Mouse (Mus musculus) midbrain, embryonic 12.5 days (tissue): ENCODE measurements at regions not wholly inside any gene's neighbourhood (a gene's known extent, or its start where the extent isn't known, plus 50 kb on each side); places are given as distances from the start of the nearest gene placed in this dataset.
A peak's percentile ranks its signal among the peaks of the same experiment; 100 is the strongest.

Experiments used
- ATAC-seq: fragments of 200-750 bp; cut with Nextera tagmentation; 2 replicates; pipeline ENCODE4 v1.8.0; 2017; ENCODE audit warnings: low read depth, moderate TSS enrichment, moderate library complexity; ENCODE audit not compliant: low FRiP score
- H3K27ac ChIP-seq: fragments of 300-500 bp; sonication (generic); replicated peaks from 2 replicates; pipeline ENCODE4 v1.5.1; 2016; ENCODE audit warnings: mild to moderate bottlenecking
- H3K27me3 ChIP-seq: fragments of 300-500 bp; sonication (generic); 2 replicates; pipeline ENCODE4 v1.6.1; 2016; ENCODE audit warnings: mild to moderate bottlenecking
- H3K36me3 ChIP-seq: fragments of 300-500 bp; sonication (generic); 2 replicates; pipeline ENCODE4 v1.6.1; 2016
- H3K4me1 ChIP-seq: fragments of 300-500 bp; sonication (generic); 2 replicates; pipeline ENCODE4 v1.6.1; 2016
- H3K4me2 ChIP-seq: fragments of 300-500 bp; sonication (generic); replicated peaks from 2 replicates; pipeline ENCODE4 v1.6.1; 2016; ENCODE audit warnings: mild to moderate bottlenecking, moderate library complexity
- H3K4me3 ChIP-seq: fragments of 300-500 bp; sonication (generic); 2 replicates; pipeline ENCODE4 v1.5.1; 2016; ENCODE audit warnings: mild to moderate bottlenecking
- H3K9ac ChIP-seq: fragments of 300-500 bp; sonication (generic); replicated peaks from 2 replicates; pipeline ENCODE4 v1.6.1; 2016; ENCODE audit warnings: mild to moderate bottlenecking, moderate library complexity
- H3K9me3 ChIP-seq: fragments of 300-500 bp; sonication (generic); 2 replicates; pipeline ENCODE4 v1.6.1; 2016; ENCODE audit warnings: mild to moderate bottlenecking
- WGBS: fragments of 180-500 bp; shearing (Covaris S2); methylation state at CpG from one replicate; pipeline ENCODE4 v1.1.7; 2016; 5-methylcytosine and 5-hydroxymethylcytosine counted together

GRCm38 (mm10) chr16:79986746-79987145 is 895.8 kb upstream of the Tmprss15 start:
- no peak overlapping the region for H3K27ac ChIP-seq
- no peaks in the 10 kb centered on the region for H3K9me3 ChIP-seq
- no peak overlapping the region for H3K9ac ChIP-seq
- H3K4me1 ChIP-seq, result no peaks in the 10 kb centered on the region
- H3K27me3 ChIP-seq, result no peaks in the 10 kb centered on the region
- no peaks in the 10 kb centered on the region for H3K36me3 ChIP-seq
- H3K4me2 ChIP-seq, result no peak overlapping the region
- WGBS, result 79% methylated on average over 2 of the region's 2 CpGs
- H3K4me3 ChIP-seq, result no peak overlapping the region
- no peak for ATAC-seq

- ATAC-seq, result peak; percentile 63
- Histone ChIP-seq H3K9ac (no peak overlapping the region), H3K9me3 (no peaks in the 10 kb centered on the region), H3K4me1 (no peaks in the 10 kb centered on the region), H3K27ac (no peak overlapping the region), H3K36me3 (no peaks in the 10 kb centered on the region), H3K4me3 (no peak overlapping the region), H3K27me3 (no peaks in the 10 kb centered on the region), H3K4me2 (no peak overlapping the region)
- 69% methylated on average over 6 of the region's 6 CpGs for WGBS
Measured at GRCm38 (mm10) chr16:79972146-79972545, 881.2 kb upstream of the Tmprss15 start.

GRCm38 (mm10) chr16:79937042-79937441 is 846.1 kb upstream of the Tmprss15 start:
- no peak overlapping the region for H3K4me3 ChIP-seq
- no peaks in the 10 kb centered on the region for H3K36me3 ChIP-seq
- no peaks in the 10 kb centered on the region for H3K4me1 ChIP-seq
- H3K9me3 ChIP-seq, result no peaks in the 10 kb centered on the region
- H3K4me2 ChIP-seq, result no peak overlapping the region
- no peak overlapping the region for H3K9ac ChIP-seq
- no peak for ATAC-seq
- WGBS, result 78% methylated on average over 2 of the region's 2 CpGs
- H3K27me3 ChIP-seq, result no peaks in the 10 kb centered on the region
- H3K27ac ChIP-seq, result no peak overlapping the region

- no peaks in the 10 kb centered on the region for H3K4me1 ChIP-seq
- H3K4me3 ChIP-seq, result no peak overlapping the region
- no peak overlapping the region for H3K9ac ChIP-seq
- H3K36me3 ChIP-seq, result no peaks in the 10 kb centered on the region
- no peaks in the 10 kb centered on the region for H3K9me3 ChIP-seq
- no peak overlapping the region for H3K27ac ChIP-seq
- no peak for ATAC-seq
- H3K4me2 ChIP-seq, result no peak overlapping the region
- WGBS, result 69% methylated on average over 1 of the region's 1 CpGs
- H3K27me3 ChIP-seq, result no peaks in the 10 kb centered on the region
Measured at GRCm38 (mm10) chr16:79907126-79907525, 816.2 kb upstream of the Tmprss15 start.

- Histone ChIP-seq H3K27me3 (no peaks in the 10 kb centered on the region), H3K36me3 (no peaks in the 10 kb centered on the region), H3K4me3 (no peak overlapping the region), H3K4me1 (no peaks in the 10 kb centered on the region), H3K4me2 (no peak overlapping the region), H3K9me3 (no peaks in the 10 kb centered on the region), H3K27ac (no peak overlapping the region), H3K9ac (no peak overlapping the region)
- ATAC-seq, result no peak
- WGBS, result 79% methylated on average over 2 of the region's 2 CpGs
Measured at GRCm38 (mm10) chr16:79901467-79901866, 810.6 kb upstream of the Tmprss15 start.

- Histone ChIP-seq H3K36me3 (no peaks in the 10 kb centered on the region), H3K4me3 (no peak overlapping the region), H3K27ac (no peak overlapping the region), H3K9ac (no peak overlapping the region), H3K27me3 (no peaks in the 10 kb centered on the region), H3K4me1 (no peaks in the 10 kb centered on the region), H3K9me3 (no peaks in the 10 kb centered on the region), H3K4me2 (no peak overlapping the region)
- WGBS, result 81% methylated on average over 3 of the region's 3 CpGs
- no peak for ATAC-seq
Measured at GRCm38 (mm10) chr16:79881855-79882254, 791.0 kb upstream of the Tmprss15 start.

GRCm38 (mm10) chr16:79878063-79878462 is 787.2 kb upstream of the Tmprss15 start:
- no peak for ATAC-seq
- 89% methylated on average over 4 of the region's 4 CpGs for WGBS
- H3K9me3 ChIP-seq, result no peaks in the 10 kb centered on the region

GRCm38 (mm10) chr16:79876827-79877226 is 785.9 kb upstream of the Tmprss15 start:
- 84% methylated on average over 1 of the region's 1 CpGs for WGBS
- no peak for ATAC-seq
- Histone ChIP-seq H3K4me1 (no peaks in the 10 kb centered on the region), H3K4me3 (no peak overlapping the region), H3K4me2 (no peak overlapping the region), H3K9me3 (no peaks in the 10 kb centered on the region), H3K9ac (no peak overlapping the region), H3K27me3 (no peaks in the 10 kb centered on the region), H3K36me3 (no peaks in the 10 kb centered on the region), H3K27ac (no peak overlapping the region)

More at GRCm38 (mm10) chr16:79878063-79878462, 787.2 kb upstream of the Tmprss15 start:
- no peak overlapping the region for H3K27ac ChIP-seq
- no peak overlapping the region for H3K4me3 ChIP-seq
- H3K36me3 ChIP-seq, result no peaks in the 10 kb centered on the region
- no peak overlapping the region for H3K4me2 ChIP-seq
- H3K9ac ChIP-seq, result no peak overlapping the region
- no peaks in the 10 kb centered on the region for H3K27me3 ChIP-seq
- H3K4me1 ChIP-seq, result no peaks in the 10 kb centered on the region

- WGBS, result 77% methylated on average over 8 of the region's 8 CpGs
- no peak overlapping the region for H3K4me3 ChIP-seq
- no peaks in the 10 kb centered on the region for H3K4me1 ChIP-seq
- no peaks in the 10 kb centered on the region for H3K27me3 ChIP-seq
- no peak overlapping the region for H3K9ac ChIP-seq
- no peaks in the 10 kb centered on the region for H3K9me3 ChIP-seq
- H3K36me3 ChIP-seq, result no peaks in the 10 kb centered on the region
- peak; percentile 64 for ATAC-seq
- no peak overlapping the region for H3K4me2 ChIP-seq
- H3K27ac ChIP-seq, result no peak overlapping the region
Measured at GRCm38 (mm10) chr16:79870578-79871270, 779.8 kb upstream of the Tmprss15 start.

GRCm38 (mm10) chr16:79859540-79859939 is 768.6 kb upstream of the Tmprss15 start:
- WGBS, result 73% methylated on average over 1 of the region's 1 CpGs
- Histone ChIP-seq H3K27me3 (no peaks in the 10 kb centered on the region), H3K4me2 (no peak overlapping the region), H3K9ac (no peak overlapping the region), H3K9me3 (no peaks in the 10 kb centered on the region), H3K36me3 (no peaks in the 10 kb centered on the region), H3K4me1 (no peaks in the 10 kb centered on the region), H3K4me3 (no peak overlapping the region), H3K27ac (no peak overlapping the region)
- ATAC-seq, result no peak

- no peaks in the 10 kb centered on the region for H3K9me3 ChIP-seq
- no peak overlapping the region for H3K4me3 ChIP-seq
- no peak overlapping the region for H3K4me2 ChIP-seq
- WGBS, result 81% methylated on average over 7 of the region's 7 CpGs
- no peak for ATAC-seq
- no peak overlapping the region for H3K27ac ChIP-seq
- no peak overlapping the region for H3K9ac ChIP-seq
- H3K27me3 ChIP-seq, result no peaks in the 10 kb centered on the region
- H3K36me3 ChIP-seq, result no peaks in the 10 kb centered on the region
- no peaks in the 10 kb centered on the region for H3K4me1 ChIP-seq
Measured at GRCm38 (mm10) chr16:79849152-79849551, 758.3 kb upstream of the Tmprss15 start.

GRCm38 (mm10) chr16:79816913-79817312 is 726.0 kb upstream of the Tmprss15 start:
- Histone ChIP-seq H3K27me3 (no peaks in the 10 kb centered on the region), H3K9ac (no peak overlapping the region), H3K4me1 (no peaks in the 10 kb centered on the region), H3K4me2 (no peak overlapping the region), H3K27ac (no peak overlapping the region), H3K9me3 (no peaks in the 10 kb centered on the region), H3K36me3 (no peaks in the 10 kb centered on the region), H3K4me3 (no peak overlapping the region)
- 68% methylated on average over 1 of the region's 1 CpGs for WGBS
- ATAC-seq, result no peak

GRCm38 (mm10) chr16:79778729-79779128 is 687.8 kb upstream of the Tmprss15 start:
- WGBS, result 53% methylated on average over 3 of the region's 3 CpGs
- peak; percentile 65; the same call in 1 of the 2 replicates for ATAC-seq
- Histone ChIP-seq H3K36me3 (no peaks in the 10 kb centered on the region), H3K9ac (no peak overlapping the region), H3K4me2 (no peak overlapping the region), H3K4me3 (no peak overlapping the region), H3K27ac (no peak overlapping the region), H3K27me3 (no peaks in the 10 kb centered on the region), H3K4me1 (no peaks in the 10 kb centered on the region), H3K9me3 (no peaks in the 10 kb centered on the region)
